Mouse (Mus musculus) liver, adult 2 months (tissue): Measurements from ENCODE around the gene Noxa1.

Source experiments
- CTCF ChIP-seq: fragments of 200-500 bp; IDR thresholded peaks from 2 replicates; pipeline ENCODE4 v1.5.1; 2011; ENCODE audit warnings: low read depth, low read length, control low read depth
- POLR2A ChIP-seq: fragments of 200-500 bp; IDR thresholded peaks from 2 replicates; pipeline ENCODE4 v1.6.1; 2011; ENCODE audit warnings: low read length, control low read depth; ENCODE audit not compliant: insufficient read depth; ENCODE audit errors: extremely low read depth

DNA sequence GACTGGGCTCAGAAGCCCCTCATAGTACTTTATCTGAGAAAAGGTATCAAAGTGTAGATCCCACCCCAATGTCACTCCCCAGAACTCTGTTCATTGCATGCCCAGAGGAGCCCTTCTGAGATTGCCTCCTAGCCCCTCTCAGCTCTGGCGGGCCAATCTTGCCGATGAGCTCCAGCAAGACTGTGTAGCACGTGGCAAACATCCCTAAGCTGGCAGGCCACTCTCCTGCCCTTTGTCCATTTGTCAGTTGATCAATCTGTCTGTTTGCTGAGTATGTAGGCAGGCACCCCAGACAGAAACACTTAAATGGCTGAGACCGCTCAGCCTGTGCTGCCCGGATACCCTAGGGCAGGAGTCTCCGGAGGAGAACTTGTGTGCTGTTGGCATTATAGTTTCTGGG, 30.2 kb upstream of the Noxa1 start:
- TF ChIP-seq CTCF (no peak), POLR2A (no peak)
